Comparison of ENCODE assay signal across 7 mouse cellular contexts in the genomic region with DNA sequence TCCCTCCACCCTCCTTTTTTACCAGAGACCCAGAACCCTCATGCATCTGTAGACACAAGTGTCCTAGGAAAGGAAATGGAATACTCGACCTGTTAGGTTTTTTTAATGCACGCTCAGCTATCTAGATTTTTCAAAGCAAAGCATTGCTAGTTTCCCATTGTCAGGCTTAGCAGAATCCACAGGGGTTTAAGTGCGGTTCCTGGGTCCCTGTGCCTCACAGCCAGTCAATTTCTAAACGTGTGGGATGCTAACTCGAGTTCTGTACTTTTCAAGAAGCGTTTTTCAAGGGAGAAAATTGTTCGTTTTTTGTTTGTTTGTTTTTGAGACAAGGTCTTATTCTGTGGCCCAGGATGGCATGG. TPM values are rescaled to one million over a fixed set of nuclear protein-coding genes. Genes with fewer than 3 reads are reported as not detected.
DNase-seq lines count a peak whose midpoint lies in the region; ATAC-seq and TF ChIP-seq lines count a peak whose summit lies in the region.

No protein-coding gene starts in this region.

- DNase-seq in liver, adult 2 months (ENCODE audit: extremely low read depth, low read depth, low spot score) = no peak
- DNase-seq in liver = no peak
- DNase-seq in limb, embryonic 11.5 days (ENCODE audit: low spot score) = no peak
- no peak for DNase-seq in adrenal gland, adult 8-10 months
- no peak for DNase-seq in retina, embryonic 14.5 days (ENCODE audit: low spot score)

- H3K27ac ChIP-seq in liver, adult 2 months (replicated peaks; ENCODE audit: insufficient read depth, low read depth, low read length) = no peak overlapping the region
- no peak overlapping the region for H3K27ac ChIP-seq in forebrain, embryonic 12.5 days
- H3K27ac ChIP-seq in limb, embryonic 11.5 days (replicated peaks; ENCODE audit: low read depth, low read length) = no peak overlapping the region
- no peak overlapping the region for H3K27ac ChIP-seq in olfactory bulb, adult 2 months (ENCODE audit: insufficient read depth, low read depth, low read length)

- no peaks in the 10 kb centered on the region for H3K9me3 ChIP-seq in forebrain, embryonic 12.5 days
- no peaks in the 10 kb centered on the region for H3K9me3 ChIP-seq in limb, embryonic 11.5 days (ENCODE audit: control insufficient read depth, low read length)

- no peak overlapping the region for H3K9ac ChIP-seq in liver, adult 2 months (ENCODE audit: low read depth, low read length)
- no peak overlapping the region; the same call in 1 of the 2 replicates for H3K9ac ChIP-seq in forebrain, embryonic 12.5 days
- no peak overlapping the region for H3K9ac ChIP-seq in limb, embryonic 11.5 days (ENCODE audit: low read length)

- no peak for TF ChIP-seq POLR2A in liver, adult 2 months (IDR thresholded peaks at IDR 0.05; ENCODE audit: extremely low read depth, insufficient read depth, low read length)
- no peak for TF ChIP-seq POLR2A in olfactory bulb, adult 2 months (IDR thresholded peaks at IDR 0.05; ENCODE audit: insufficient read depth, low read depth, low read length)

- 23% methylated on average over 7 of the region's 7 CpGs for WGBS in liver, adult 2 months
- WGBS in forebrain, embryonic 12.5 days = 10% methylated on average over 7 of the region's 7 CpGs
- 14% methylated on average over 7 of the region's 7 CpGs for WGBS in limb, embryonic 11.5 days
- WGBS in olfactory bulb, adult 2 months = 10% methylated on average over 7 of the region's 7 CpGs

- H3K4me1 ChIP-seq in liver, adult 2 months (ENCODE audit: control insufficient read depth, insufficient read depth, low read length) = no peaks in the 10 kb centered on the region
- peaks cover 13% of the 10 kb centered on the region; the same call in 1 of the 2 replicates for H3K4me1 ChIP-seq in forebrain, embryonic 12.5 days
- no peaks in the 10 kb centered on the region for H3K4me1 ChIP-seq in limb, embryonic 11.5 days (ENCODE audit: control insufficient read depth, insufficient read depth, low read length)
- peaks cover 4% of the 10 kb centered on the region; the same call in 1 of the 2 replicates for H3K4me1 ChIP-seq in olfactory bulb, adult 2 months (ENCODE audit: control insufficient read depth, insufficient read depth, low read length)

- H3K27me3 ChIP-seq in liver, adult 2 months (ENCODE audit: control insufficient read depth, insufficient read depth, low read length) = peaks cover 10% of the 10 kb centered on the region
- peaks cover 34% of the 10 kb centered on the region for H3K27me3 ChIP-seq in forebrain, embryonic 12.5 days
- peaks cover 11% of the 10 kb centered on the region for H3K27me3 ChIP-seq in limb, embryonic 11.5 days (ENCODE audit: control insufficient read depth, insufficient read depth, low read length)

- H3K4me2 ChIP-seq in forebrain, embryonic 12.5 days = peak overlapping the region; percentile 65
- peak overlapping the region; percentile 71 for H3K4me2 ChIP-seq in limb, embryonic 11.5 days (ENCODE audit: low read depth, severe bottlenecking)

- ATAC-seq in forebrain, embryonic 12.5 days (ENCODE audit: low FRiP score) = no peak
- no peak for ATAC-seq in limb, embryonic 11.5 days (ENCODE audit: insufficient number of reproducible peaks, low FRiP score, low TSS enrichment, low read depth)

- H3K4me3 ChIP-seq in liver, adult 2 months (ENCODE audit: insufficient read depth, low read depth, low read length) = peak overlapping the region; percentile 55
- H3K4me3 ChIP-seq in forebrain, embryonic 12.5 days (replicated peaks) = peak overlapping the region; percentile 63
- peak overlapping the region; percentile 54 for H3K4me3 ChIP-seq in limb, embryonic 11.5 days (ENCODE audit: low read depth, low read length)
- peak overlapping the region; percentile 86 for H3K4me3 ChIP-seq in olfactory bulb, adult 2 months (ENCODE audit: insufficient read depth, low read depth, low read length)

- TF ChIP-seq CTCF in liver, adult 2 months (IDR thresholded peaks at IDR 0.05; ENCODE audit: low read depth, low read length) = no peak
- no peak for TF ChIP-seq CTCF in olfactory bulb, adult 2 months (IDR thresholded peaks at IDR 0.05; ENCODE audit: insufficient read depth, low read depth, low read length)

- H3K36me3 ChIP-seq in liver, adult 2 months (ENCODE audit: control insufficient read depth, insufficient read depth, low read length) = no peaks in the 10 kb centered on the region
- no peaks in the 10 kb centered on the region for H3K36me3 ChIP-seq in forebrain, embryonic 12.5 days (replicated peaks)
- H3K36me3 ChIP-seq in limb, embryonic 11.5 days (ENCODE audit: control insufficient read depth, insufficient read depth, low read length) = no peaks in the 10 kb centered on the region

- no peaks in the 10 kb centered on the region for H3K79me2 ChIP-seq in liver, adult 2 months (ENCODE audit: control insufficient read depth, insufficient read depth, low read length)

RNA-seq across cellular contexts. Expression of a gene that starts 0.3 kb away (rescaled TPM):
- 0.46 and 0.87 TPM in 2 replicates for total RNA-seq in liver, adult 2 months (2014; rRNA removed)
- polyA plus RNA-seq in liver, adult 2 months (2012; rRNA removed) = 0.21 and 0.27 TPM in 2 replicates
- 5.7 and 5.9 TPM in 2 replicates for polyA plus RNA-seq in forebrain, embryonic 12.5 days (2016; fragmentation: Nextera tagmentation; extraction: Ambion mirVana)
- polyA plus RNA-seq in limb, embryonic 11.5 days (2014; fragmentation: Nextera tagmentation; extraction: Ambion mirVana) = 3.3 and 5.0 TPM in 2 replicates
- not detected in 2 replicates for polyA plus RNA-seq in olfactory bulb, adult 2 months (2012; ENCODE audit: insufficient read depth, insufficient read length, low replicate concordance, missing spikeins)
- total RNA-seq in adrenal gland, adult 8-10 months (2022) = 1 to 10 TPM; 3.2 to 5.3 (median 3.6) TPM
